Mouse (Mus musculus) 3T3-L1 (cell line): ENCODE results near the gene Wnt9a.
"Not testable (repeated sequence)": the region's sequence is repeated elsewhere in the genome, so short reads cannot be mapped to it uniquely, and the experiment has no call there.

Experiments
- DNase-seq: peaks from one replicate; pipeline ENCODE4 v3.0.0-alpha.2; 2015; ENCODE audit warnings: low read depth, low spot score

The Wnt9a gene

DNA sequence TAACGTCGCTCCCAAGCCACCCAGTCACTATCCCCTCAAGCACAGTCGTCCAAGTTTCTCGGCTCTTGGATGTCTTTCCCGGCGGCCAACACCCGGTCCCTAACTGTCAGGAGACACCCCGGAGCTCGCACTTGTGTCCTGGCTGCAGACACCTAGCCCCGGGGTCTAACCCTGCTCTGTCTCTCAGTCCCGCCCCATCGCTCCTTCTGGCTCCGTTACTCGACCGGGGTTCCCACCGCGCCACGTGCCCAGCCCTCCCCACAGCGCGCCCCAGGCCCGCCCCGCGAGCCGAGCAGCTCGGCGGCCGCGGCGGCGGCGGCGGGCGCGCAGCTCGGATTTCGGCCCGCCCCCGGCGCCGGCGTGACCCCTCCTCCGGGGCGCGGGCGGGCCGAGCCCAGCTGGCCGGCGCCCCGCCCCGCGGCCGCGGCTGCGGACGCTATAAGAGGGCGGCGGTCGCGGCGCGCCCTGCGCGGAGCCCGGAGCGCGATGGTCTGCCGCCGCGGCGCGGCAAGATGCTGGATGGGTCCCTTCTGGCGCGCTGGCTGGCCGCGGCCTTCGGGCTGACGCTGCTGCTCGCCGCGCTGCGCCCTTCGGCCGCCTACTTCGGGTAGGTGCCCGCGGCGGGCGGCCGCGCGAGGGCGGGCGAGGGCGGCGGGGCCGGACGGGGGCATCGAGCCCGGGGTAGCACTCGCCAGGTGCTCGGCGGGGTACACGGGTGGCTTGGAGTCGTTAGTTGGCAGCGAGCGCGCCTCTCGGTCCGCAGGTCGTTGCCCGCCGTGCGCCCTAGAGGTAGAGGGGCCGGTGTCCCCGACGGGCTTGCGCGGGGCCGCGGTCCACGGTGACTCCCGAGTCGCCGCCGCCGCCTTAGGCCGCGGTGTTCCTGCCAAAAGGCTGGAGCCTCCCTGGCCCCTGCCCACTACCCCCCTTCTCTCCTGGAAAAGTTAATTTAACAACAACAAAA, at the start of gene Wnt9a:
TSS of gene Wnt9a (plus strand) at position 468 of the 961 bp plus-strand sequence.
- DNase-seq: peak; percentile 30

DNA sequence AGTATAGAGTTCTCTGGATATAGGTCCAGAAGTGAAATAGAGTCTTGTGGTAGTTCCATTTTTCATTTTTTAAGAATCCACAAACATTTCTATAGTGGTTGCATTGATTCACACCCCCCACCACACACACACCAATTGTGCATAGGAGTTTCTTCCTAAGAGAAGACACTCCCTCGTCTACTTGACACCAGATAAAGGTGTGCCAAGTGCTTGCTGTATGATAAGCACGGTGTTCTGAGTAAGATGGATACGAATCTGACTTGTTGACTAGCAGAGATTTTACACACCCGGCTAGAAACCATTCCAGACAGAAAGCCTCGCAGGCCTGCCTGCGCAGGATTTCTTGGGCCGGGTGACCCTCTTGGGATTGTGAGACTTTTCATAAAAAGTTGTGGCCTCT, 47.1 kb upstream of the Wnt9a start:
- DNase-seq: no peak

DNA sequence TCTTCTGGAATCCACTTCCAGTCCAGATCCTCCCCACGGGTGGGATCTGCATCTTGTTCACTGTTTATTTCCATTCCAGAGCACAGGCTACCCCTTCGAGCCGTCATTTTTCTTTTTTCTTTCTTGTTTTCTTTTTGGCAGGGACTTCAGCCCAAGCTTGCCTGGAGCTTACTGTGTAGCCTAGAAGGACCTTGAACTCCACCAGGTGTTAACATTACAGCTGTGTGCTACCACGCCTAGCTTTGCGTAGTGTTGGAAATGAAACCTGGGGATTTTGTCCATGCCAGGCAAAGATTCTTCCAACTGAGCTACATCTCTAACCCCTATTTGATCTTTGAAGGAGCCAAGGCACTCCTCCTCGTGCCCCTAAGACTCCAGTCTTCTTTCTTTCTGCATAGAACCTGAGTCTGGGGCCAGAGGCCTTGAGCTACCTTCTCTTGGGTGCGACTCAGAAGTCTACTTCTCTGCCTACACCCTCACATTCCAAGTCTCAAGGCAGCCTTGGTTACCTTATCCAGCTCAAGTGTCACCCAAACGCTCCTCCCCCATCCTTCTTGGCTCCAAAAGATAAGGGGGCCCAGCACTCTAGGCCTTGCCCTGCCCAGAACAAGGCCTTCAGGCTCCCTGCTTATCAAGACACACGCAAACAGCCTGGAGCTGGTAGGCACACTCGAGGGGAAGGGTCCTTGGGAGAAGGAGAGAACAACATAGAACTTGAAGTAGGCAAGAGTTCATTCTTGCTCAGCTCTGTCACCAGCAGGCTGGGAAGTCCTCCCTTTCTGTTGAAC, 45.8 kb upstream of the Wnt9a start:
- no peak for DNase-seq

DNA sequence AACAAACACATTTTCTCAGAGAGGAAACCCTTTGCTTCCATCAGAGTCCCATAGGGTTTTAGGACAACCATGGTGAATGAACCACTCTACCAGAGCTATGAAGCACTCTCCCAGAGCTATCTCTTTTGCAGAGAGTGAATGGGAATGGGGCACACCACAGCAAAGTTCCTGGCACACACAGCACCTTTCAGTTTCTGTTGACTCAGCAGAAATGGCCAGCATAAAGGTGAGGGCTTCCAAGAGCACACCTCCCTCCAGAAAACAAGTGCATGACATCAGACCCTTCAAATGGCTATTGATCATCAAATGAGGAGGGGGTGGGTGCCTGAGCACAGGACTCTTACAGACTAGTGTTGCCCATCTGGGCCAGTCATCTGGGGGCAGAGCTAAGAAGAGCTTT, 44.4 kb upstream of the Wnt9a start:
- DNase-seq: no peak

DNA sequence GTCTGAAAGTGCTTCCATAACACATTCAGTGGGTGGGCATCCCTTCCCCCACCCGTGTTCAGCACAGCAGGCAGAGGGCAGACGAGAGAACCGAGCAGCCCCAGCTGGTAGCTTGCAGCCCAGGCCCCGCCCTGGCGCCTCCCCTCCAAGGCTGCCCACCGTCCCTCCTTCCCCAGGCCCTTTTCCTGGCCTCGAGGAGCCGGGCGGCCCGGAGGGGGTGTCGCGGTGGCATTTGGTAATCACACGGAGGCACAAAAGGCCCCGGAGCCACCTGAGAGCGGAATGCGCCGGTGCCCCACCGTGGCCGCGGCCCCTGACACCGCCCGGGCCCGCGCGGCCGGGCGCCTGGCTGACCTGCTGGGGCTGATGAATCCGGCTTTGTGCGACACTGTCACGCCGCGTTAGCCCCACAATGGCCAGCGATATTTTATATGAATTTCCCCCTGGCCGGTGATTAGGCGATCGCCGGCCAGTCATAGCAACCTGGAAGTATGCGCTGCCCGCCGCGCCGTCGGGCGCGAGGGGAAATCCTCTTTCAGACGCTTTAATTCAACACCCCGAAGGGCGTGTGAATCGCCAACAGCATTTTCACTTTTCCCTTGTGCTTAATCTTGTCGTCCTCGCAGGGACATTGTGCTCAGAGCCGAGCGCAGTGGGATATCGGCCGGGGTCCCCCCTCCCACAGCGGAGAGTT, 42.7 kb upstream of the Wnt9a start:
- DNase-seq: no peak

DNA sequence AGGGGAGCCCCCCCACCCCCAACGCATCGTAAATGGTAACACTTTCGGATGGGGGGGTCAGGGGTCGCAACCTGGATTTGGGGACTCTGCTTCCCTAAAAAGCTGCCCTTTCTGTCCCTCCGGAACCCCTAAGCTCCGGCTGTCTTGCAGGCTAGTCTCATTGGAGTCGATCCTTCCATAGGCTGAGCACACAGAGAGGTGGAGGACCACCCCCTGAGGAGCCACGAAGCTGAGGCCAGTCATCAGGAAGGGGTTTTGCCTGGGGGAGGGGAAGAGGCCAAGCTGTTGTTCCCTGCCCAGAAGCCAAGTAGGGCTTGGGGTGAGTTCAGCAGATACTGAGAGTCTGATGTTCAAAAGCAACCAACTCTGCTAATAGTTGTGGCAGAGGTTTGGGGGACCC, 42.1 kb upstream of the Wnt9a start:
- DNase-seq: no peak

DNA sequence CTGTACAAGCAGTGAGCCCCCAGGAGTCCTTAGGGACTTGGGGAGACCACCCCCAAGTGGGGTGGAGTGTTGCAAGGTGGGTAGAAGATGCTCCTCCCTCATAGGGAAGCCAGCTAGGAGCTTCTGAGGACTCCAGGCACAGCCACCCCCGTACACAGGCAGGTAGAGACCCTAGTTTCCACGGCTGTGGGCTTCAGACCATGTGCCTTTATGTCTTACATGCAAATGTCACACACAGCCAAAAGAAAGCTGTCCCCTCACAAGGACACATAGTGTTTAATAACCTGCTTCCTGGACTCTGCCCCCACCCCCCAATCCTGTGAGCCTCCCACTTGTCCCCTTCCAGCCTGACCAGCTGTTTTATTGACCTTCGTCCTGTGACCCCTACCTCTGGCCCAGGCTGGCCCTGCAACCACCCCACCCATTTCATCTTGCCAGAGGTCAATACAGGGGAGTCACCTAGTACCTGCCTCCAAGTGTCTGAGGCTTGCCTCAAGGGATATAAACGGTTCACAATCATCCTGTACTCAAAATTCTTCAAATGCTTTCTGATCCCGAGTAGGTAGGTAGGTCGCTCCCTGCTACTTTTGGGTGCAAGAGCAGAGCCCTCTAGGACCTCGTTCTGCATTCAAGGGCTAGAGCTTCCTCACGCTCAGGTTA, 41.4 kb upstream of the Wnt9a start:
- no peak for DNase-seq

DNA sequence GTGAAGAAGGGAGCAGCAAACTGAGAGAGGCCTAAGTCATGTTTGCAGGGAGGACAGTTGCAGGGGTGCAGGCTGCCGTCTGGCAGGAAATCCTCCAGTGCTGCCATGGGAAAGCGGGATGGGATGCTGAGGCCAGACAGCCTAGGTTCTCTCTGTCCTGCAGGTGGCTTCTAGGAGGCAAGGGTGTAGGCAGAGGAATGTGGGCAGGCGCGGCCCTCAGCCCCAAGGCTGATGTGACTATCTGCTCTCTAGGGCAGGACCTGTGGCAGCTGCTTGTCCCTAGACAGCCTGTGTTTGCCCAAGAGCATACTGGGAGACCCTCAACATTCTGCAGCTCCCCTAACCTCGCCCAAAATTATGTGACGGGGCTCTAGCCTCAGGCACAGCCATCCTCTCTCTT, 40.0 kb upstream of the Wnt9a start:
- no peak for DNase-seq

DNA sequence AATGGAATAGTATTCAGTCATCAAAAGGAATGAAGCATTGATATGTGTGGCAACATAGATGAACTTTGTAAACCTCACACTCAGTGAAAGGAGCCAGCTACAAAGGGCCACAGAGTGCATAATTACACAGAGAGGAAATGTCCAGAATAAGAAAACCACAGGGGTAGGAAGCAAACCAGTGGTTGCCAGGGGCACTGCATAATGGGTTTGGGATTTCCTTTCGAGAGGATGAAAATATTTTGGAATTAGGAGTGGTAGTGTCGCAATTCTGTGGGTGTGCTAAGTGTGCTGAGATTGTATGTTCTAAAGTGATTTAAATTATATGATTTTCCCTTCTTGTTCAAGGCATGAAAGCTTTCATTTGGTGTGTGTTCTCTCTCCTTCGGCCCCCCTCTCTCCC, 32.5 kb upstream of the Wnt9a start:
- no peak for DNase-seq

DNA sequence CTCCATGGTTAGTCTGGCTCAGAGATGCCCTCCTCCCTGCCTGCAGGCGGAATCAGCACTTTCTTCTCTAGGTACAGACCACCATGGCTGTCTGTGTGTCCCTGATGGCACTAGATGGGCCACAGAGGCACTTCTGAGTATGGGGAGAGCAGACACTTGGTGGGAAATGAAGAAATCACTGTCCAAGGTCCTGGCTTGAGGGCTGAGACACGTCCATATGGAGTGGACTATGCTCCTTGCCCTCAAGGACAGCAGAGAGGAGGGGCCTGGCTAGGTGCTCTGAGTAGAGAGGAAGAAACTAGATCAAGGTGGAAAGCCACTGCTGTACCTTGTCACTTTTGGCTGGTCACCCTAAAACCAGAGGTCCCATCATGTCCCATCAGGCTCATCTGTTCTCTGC, 29.9 kb upstream of the Wnt9a start:
- peak; percentile 23 for DNase-seq

DNA sequence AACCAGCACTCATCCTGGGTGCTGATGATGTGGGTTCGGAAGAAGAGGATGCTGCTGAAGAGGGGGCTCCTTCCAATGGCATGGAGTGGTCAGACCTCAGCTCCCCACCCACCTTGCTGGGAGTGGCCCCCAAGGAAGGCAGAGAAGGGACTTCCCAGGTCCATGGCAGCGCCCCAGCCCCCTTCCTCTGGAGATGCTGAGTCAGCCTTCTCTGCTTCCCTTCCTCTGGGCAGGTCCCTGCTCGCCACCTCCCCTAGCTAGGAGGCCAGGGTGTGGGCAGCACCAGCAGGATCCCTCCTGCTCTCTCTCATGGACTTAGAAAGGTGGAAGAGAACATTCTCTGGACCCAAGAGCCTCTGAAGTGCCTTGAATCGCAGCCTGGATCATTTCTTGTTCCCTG, 28.7 kb upstream of the Wnt9a start:
- no peak for DNase-seq

DNA sequence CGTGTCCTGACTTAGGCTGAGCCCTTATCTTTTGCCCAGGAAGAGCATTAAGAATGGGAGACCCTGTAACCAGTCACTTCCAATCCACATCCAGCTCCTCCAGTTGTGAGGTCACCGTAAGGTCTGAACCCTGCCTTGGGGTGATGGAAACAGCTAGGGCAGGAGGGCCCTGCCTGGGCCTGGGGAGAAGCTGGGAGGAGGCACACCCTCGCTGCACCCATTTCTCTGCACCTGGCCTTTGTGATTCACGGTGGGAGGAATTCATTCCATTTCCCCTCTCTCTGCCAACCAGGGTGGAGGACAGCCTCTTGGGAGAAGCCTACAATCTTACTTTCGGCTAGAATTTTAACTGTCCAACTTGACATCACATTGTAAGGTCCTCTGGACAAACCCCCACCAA, 24.6 kb upstream of the Wnt9a start:
- DNase-seq: no peak

DNA sequence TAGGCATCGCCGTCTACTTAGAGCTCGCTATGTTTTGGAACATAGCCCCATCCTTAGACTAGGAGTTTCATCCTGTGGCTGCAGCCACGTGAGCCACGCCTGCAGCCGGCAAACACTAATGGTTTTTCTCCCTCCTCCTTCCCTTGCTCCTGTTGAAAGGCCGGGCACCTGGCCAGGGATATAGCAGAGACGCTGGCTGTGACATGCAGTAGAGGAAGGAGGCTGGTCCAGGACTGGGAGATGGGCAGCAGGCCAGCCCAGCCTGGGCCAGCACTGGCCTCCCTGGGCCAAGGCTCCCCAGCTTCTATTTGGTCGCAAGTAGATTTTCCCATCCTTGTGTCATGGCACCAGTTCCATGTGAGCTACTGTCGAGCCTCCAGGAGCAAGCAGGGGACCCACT, 23.8 kb upstream of the Wnt9a start:
- peak; percentile 58 for DNase-seq

DNA sequence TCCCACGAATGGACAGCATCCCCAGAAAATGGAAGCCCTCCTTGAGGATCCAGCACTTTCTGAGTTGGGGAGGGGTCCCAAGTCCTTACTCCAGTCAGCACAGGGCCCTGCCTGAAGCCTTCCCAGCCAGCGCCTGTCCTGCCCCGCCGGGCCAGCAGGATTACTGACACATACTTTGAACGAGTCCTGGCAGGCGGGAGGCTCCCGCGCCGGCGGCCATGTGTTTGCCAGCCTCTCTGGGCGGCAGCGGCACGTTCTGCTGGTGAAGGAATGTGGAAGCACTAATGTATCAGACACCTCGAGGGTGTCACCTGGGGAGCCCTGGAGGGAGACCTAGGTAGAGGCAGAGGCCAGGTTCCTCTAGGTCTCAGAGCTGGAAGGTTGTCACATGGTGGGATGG, 22.6 kb upstream of the Wnt9a start:
- DNase-seq: no peak

DNA sequence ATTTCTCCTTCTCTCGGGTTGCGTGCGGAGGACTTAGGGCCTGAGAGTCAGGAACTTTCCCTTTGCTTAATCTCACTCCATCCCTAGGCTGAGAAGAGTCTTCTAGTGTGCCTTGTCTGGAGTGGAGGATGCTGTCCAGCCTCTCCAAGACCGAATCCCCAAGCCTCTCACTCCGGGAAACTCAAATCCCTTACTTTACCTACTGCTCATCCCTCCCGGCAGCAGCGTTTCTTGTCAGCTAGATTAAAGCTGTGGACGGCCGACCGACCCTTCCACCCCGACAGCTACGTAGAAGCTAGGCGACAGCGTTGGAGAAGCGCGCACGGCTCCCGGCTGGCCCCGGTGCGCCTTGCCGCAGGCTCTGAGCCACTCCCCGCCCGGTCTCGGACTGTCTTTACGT, 17.0 kb upstream of the Wnt9a start:
- DNase-seq: no peak

DNA sequence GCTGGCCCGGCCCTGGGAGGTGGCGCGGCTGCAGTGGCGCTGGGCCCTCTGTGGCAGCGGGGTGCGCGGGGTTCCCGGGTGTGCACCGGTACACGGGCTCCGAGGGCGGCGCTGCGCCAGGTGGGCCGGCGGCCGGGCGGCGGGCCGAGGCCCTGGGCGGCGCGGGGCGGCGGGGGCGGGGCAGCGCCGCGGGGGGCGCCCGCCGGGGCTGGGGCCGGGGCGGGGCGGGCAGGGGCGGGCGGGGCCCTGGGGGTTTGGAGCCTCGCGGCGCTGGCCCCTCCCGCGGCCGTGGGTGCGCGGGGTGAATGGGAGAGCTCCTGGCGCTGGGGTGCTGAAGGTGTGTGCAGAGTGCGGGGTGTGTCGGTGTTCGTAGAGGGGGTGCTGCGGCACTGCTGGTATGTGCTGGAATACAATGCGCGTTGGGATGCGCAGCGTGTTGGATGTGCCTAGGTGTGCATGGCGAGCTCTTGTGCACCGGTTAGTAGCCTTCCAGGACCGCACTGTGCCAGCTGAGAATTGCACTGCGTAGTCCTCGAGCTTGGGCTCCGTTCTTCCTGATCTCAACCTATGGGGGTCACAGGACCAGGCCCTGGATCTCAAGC, 15.9 kb upstream of the Wnt9a start, which contains the start of gene Wnt3a:
TSS of gene Wnt3a (minus strand) at position 51 of the 602 bp plus-strand sequence.
- DNase-seq: no peak

DNA sequence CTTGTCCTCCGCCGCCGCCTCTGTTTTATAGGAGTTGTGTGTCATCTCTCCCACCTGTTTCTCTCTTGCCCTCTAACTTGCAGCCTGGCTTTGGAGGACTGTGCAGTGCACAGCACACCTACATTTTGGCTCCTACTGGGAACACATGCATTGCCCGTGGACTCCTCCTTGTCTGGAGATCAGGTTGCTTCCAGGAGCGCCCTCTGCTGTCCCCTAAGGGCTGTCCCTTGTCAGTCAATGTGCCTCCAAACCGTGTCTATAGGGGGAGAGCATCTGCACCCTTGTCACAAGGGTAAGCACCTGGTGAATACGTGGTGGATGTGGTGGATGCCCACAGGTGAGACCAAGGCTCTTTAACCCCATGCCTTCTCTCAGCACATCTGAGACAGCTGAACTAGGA, 13.1 kb upstream of the Wnt9a start:
- DNase-seq: peak; percentile 66

DNA sequence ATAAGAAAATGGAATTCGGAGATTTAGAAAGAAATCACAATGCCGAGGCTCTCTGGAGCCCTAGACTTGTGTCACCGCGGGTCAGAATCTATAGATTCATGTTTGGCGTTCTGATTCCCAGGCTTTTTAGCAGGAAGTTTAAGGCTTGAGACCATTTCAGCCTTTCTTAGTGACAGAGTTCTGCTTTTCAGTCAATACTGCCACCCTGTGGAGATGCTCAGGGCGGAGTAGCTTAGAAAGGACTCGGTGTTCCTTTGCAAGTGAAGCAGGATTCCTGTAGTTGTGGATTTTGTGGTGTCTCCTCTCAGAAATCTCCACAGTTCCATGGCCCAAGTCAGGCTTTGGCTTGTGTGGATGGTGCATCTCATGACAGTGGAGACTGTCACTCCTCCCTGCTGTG, 8.8 kb upstream of the Wnt9a start:
- DNase-seq: peak; percentile 78

DNA sequence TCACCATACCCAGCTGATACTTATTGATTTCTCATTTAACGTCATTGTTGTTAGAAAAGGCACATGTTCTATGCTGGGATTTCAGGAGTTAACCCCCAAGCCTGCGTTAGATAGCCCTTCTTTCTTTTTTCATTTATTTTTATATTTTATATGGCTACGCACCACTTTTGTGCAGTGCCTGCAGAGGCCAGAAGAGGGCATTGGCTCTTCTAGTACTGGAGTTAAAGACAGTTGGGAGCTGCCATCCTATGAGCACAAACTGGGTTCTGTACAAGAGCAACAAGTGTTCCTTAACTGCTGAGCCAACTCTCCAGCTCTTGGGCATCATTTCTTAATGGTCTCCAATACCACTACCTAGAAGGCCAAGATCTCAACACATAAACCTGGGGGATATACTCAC, 6.5 kb upstream of the Wnt9a start:
- peak; percentile 69 for DNase-seq

DNA sequence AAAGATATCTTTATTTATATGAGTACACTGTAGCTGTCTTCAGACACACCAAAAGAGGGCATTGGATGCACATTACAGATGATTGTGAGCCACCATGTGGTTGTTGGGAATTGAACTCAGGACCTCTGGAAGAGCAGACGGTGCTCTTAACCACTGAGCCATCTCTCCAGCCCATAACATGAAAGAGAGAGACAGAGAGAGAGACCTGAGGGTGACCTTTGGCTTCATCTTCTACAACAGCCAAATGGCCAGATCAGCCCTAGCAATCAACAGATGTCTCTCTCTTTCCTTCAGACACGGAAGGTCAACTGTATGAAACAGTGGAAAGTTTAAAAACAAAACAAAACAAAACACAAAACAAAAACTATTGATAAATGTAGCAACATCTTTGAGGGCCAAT, 5.7 kb upstream of the Wnt9a start:
- not testable (repeated sequence) for DNase-seq
